Mouse (Mus musculus): ENCODE measurements at regions not wholly inside any gene's neighbourhood (a gene's known extent, or its start where the extent isn't known, plus 50 kb on each side); places are given as distances from the start of the nearest gene placed in this dataset.

- no peak for DNase-seq (ENCODE audit: extremely low read depth, low read depth, low spot score)
These were observed 60.9 kb upstream of the Ppp2r5c start for GRCm38 (mm10) chr12:110385801-110386599.

- DNase-seq (ENCODE audit: extremely low read depth, low read depth, low spot score): no peak
These were observed 59.9 kb upstream of the Ppp2r5c start for GRCm38 (mm10) chr12:110387056-110387455.

GRCm38 (mm10) chr12:110387567-110387966 lies 59.4 kb upstream of the Ppp2r5c start:
- DNase-seq (ENCODE audit: extremely low read depth, low read depth, low spot score): no peak

GRCm38 (mm10) chr12:110389439-110389838 lies 57.5 kb upstream of the Ppp2r5c start:
- no peak for DNase-seq (ENCODE audit: extremely low read depth, low read depth, low spot score)

- DNase-seq (ENCODE audit: extremely low read depth, low read depth, low spot score): no peak
These were observed 55.5 kb upstream of the Ppp2r5c start for GRCm38 (mm10) chr12:110391464-110391863.

GRCm38 (mm10) chr12:110393555-110393954 lies 53.4 kb upstream of the Ppp2r5c start:
- DNase-seq (ENCODE audit: extremely low read depth, low read depth, low spot score): no peak

Measured in fat pad, adult 2 months (tissue).